25 mouse cellular contexts compared by ENCODE assay signal in the genomic region with DNA sequence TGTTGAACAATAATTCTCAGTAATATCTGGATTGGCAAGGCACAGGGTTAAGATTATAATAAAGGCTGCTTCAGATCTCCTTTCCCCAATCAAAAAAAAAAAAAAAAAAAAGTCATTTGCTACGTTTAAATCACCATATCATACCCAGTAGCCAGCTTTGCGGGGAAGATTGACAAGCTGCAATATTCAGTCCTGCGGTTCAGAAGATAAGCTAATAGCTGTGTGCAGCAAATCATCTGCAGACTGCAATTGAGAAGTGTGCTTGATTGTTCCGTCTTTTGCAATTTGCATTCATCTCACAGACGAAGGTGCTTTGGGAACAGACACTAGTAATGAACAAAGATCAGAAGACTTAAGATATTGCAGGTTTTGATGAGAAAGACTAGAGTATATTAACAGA.
DNase-seq lines count a peak whose midpoint lies in the region; ATAC-seq lines count a peak whose summit lies in the region.
"Had no signal": no experiment of that assay in that cellular context is flagged by ENCODE, and none has a peak within 500 bp of the region (broad histone marks: within the 10 kb centered on the region; RNA-seq: fewer than 3 reads in every experiment).

No protein-coding gene starts in this region.

- no peaks in the 10 kb centered on the region for H3K4me1 ChIP-seq in forebrain, embryonic 14.5 days (ENCODE audit: control insufficient read depth, insufficient read depth, low read length)
- H3K4me1 ChIP-seq in forebrain, embryonic 12.5 days, result no peaks in the 10 kb centered on the region
- H3K4me1 ChIP-seq in midbrain, embryonic 13.5 days (replicated peaks), result no peaks in the 10 kb centered on the region
- H3K4me1 ChIP-seq in embryonic facial prominence, embryonic 10.5 days, result no peaks in the 10 kb centered on the region
- H3K4me1 ChIP-seq: embryonic facial prominence, embryonic 12.5 days; heart, embryonic 13.5 days; limb, embryonic 10.5 days; liver, embryonic 15.5 days; neural tube, embryonic 13.5 days had no signal

- no peak overlapping the region for H3K4me2 ChIP-seq in forebrain, embryonic 14.5 days (ENCODE audit: low read length)
- no peak overlapping the region for H3K4me2 ChIP-seq in forebrain, embryonic 12.5 days
- H3K4me2 ChIP-seq in midbrain, embryonic 13.5 days (replicated peaks), result no peak overlapping the region
- H3K4me2 ChIP-seq: embryonic facial prominence, embryonic 12.5 days; heart, embryonic 13.5 days; liver, embryonic 15.5 days; neural tube, embryonic 13.5 days had no signal

- H3K9ac ChIP-seq in forebrain, embryonic 14.5 days (ENCODE audit: low read length), result no peak overlapping the region
- no peak overlapping the region for H3K9ac ChIP-seq in forebrain, embryonic 12.5 days
- H3K9ac ChIP-seq in midbrain, embryonic 13.5 days (replicated peaks), result no peak overlapping the region
- H3K9ac ChIP-seq: embryonic facial prominence, embryonic 12.5 days; heart, embryonic 13.5 days; liver, embryonic 15.5 days; neural tube, embryonic 13.5 days had no signal

- no peaks in the 10 kb centered on the region for H3K27me3 ChIP-seq in forebrain, embryonic 14.5 days (replicated peaks; ENCODE audit: control insufficient read depth, insufficient read depth, low read length)
- no peaks in the 10 kb centered on the region for H3K27me3 ChIP-seq in forebrain, embryonic 12.5 days
- no peaks in the 10 kb centered on the region for H3K27me3 ChIP-seq in midbrain, embryonic 13.5 days
- H3K27me3 ChIP-seq in embryonic facial prominence, embryonic 10.5 days (replicated peaks; ENCODE audit: low read depth, poor library complexity, severe bottlenecking), result no peaks in the 10 kb centered on the region
- H3K27me3 ChIP-seq: embryonic facial prominence, embryonic 12.5 days; heart, embryonic 13.5 days; liver, embryonic 15.5 days; neural tube, embryonic 13.5 days had no signal

- H3K9me3 ChIP-seq in forebrain, embryonic 14.5 days (replicated peaks; ENCODE audit: control insufficient read depth, low read length), result no peaks in the 10 kb centered on the region
- H3K9me3 ChIP-seq in forebrain, embryonic 12.5 days, result no peaks in the 10 kb centered on the region
- H3K9me3 ChIP-seq in midbrain, embryonic 13.5 days, result no peaks in the 10 kb centered on the region
- no peaks in the 10 kb centered on the region for H3K9me3 ChIP-seq in embryonic facial prominence, embryonic 10.5 days
- H3K9me3 ChIP-seq: embryonic facial prominence, embryonic 12.5 days; heart, embryonic 13.5 days; limb, embryonic 10.5 days; liver, embryonic 15.5 days; neural tube, embryonic 13.5 days had no signal

- peak; percentile 45 for DNase-seq in forebrain, embryonic 14.5 days (ENCODE audit: low spot score)
- peak; percentile 1 for DNase-seq in retina, embryonic 14.5 days (ENCODE audit: low spot score)
- DNase-seq in retina, postnatal 1 day, result no peak
- no peak for DNase-seq in right cerebral cortex, adult 2 months (ENCODE audit: low spot score in 2 of 2)
- DNase-seq in embryonic facial prominence, embryonic 10.5 days (ENCODE audit: low spot score), result no peak
- DNase-seq in adipocyte (ENCODE audit: low spot score), result no peak
- DNase-seq: adrenal gland, postnatal 25 days; cerebellum, adult 11-12 months; cerebellum, postnatal 14 days; gastrocnemius, postnatal 36 days; heart, adult 2 months; heart, postnatal 14 days; kidney, adult 2 months; liver; lung, postnatal 4 days; right cerebral cortex, adult 18-20 months had no signal

- no peak for ATAC-seq in forebrain, embryonic 14.5 days
- ATAC-seq in forebrain, embryonic 12.5 days (ENCODE audit: low FRiP score), result no peak
- ATAC-seq in midbrain, embryonic 13.5 days, result peak; percentile 80

- 69% methylated on average over 5 of the region's 5 CpGs for WGBS in forebrain, embryonic 14.5 days
- 63% methylated on average over 5 of the region's 5 CpGs for WGBS in forebrain, embryonic 12.5 days
- WGBS in midbrain, embryonic 13.5 days, result 57% methylated on average over 5 of the region's 5 CpGs
- 76% methylated on average over 5 of the region's 5 CpGs for WGBS in embryonic facial prominence, embryonic 10.5 days

- H3K4me3 ChIP-seq in forebrain, embryonic 14.5 days (ENCODE audit: low read depth, low read length), result no peak overlapping the region
- H3K4me3 ChIP-seq in forebrain, embryonic 12.5 days (replicated peaks), result no peak overlapping the region
- no peak overlapping the region for H3K4me3 ChIP-seq in midbrain, embryonic 13.5 days (replicated peaks)
- no peak overlapping the region for H3K4me3 ChIP-seq in embryonic facial prominence, embryonic 10.5 days
- H3K4me3 ChIP-seq: embryonic facial prominence, embryonic 12.5 days; heart, adult 2 months; heart, embryonic 13.5 days; limb, embryonic 10.5 days; liver, embryonic 15.5 days; myocyte; neural tube, embryonic 13.5 days had no signal

- H3K27ac ChIP-seq in forebrain, embryonic 14.5 days (ENCODE audit: low read depth, low read length), result no peak overlapping the region
- H3K27ac ChIP-seq in forebrain, embryonic 12.5 days, result no peak overlapping the region
- no peak overlapping the region for H3K27ac ChIP-seq in midbrain, embryonic 13.5 days
- no peak overlapping the region for H3K27ac ChIP-seq in embryonic facial prominence, embryonic 10.5 days (replicated peaks)
- H3K27ac ChIP-seq: embryonic facial prominence, embryonic 12.5 days; heart, adult 2 months; heart, embryonic 13.5 days; kidney, postnatal 0 days; limb, embryonic 10.5 days; liver, embryonic 15.5 days; neural tube, embryonic 13.5 days had no signal

- no peaks in the 10 kb centered on the region for H3K36me3 ChIP-seq in forebrain, embryonic 14.5 days (ENCODE audit: control insufficient read depth, insufficient read depth, low read length)
- no peaks in the 10 kb centered on the region for H3K36me3 ChIP-seq in forebrain, embryonic 12.5 days (replicated peaks)
- H3K36me3 ChIP-seq in midbrain, embryonic 13.5 days, result no peaks in the 10 kb centered on the region
- H3K36me3 ChIP-seq in embryonic facial prominence, embryonic 10.5 days (replicated peaks), result no peaks in the 10 kb centered on the region
- H3K36me3 ChIP-seq: embryonic facial prominence, embryonic 12.5 days; heart, embryonic 13.5 days; limb, embryonic 10.5 days; liver, embryonic 15.5 days; neural tube, embryonic 13.5 days had no signal

Comparison
In these comparisons a context has a peak if more than half of its experiments do, and no peak if none do; other contexts are left out.
1. DNase-seq: peak in forebrain, embryonic 14.5 days (single experiment) and retina, embryonic 14.5 days (single experiment); none in retina, postnatal 1 day (single experiment), right cerebral cortex, adult 2 months (0 of 2), embryonic facial prominence, embryonic 10.5 days (single experiment) and adipocyte (single experiment).